Mouse (Mus musculus): Measurements from ENCODE around the gene Gm20737.
"Not testable (repeated sequence)": the region's sequence is repeated elsewhere in the genome, so short reads cannot be mapped to it uniquely, and the experiment has no call there.

The Gm20737 gene

GRCm38 (mm10) chrY:10535942-10536341 lies at the start of gene Gm20737:
Gm20737 (minus strand) TSS chrY:10536042.
- in situ Hi-C loops (cut with MboI, MseI), result not testable (repeated sequence)

GRCm38 (mm10) chrY:10553153-10553552 lies 17.3 kb upstream of the Gm20737 start, which contains the start of gene Gm21775:
Gm21775 (plus strand) TSS chrY:10553453.
- in situ Hi-C loops (cut with MboI, MseI), result not testable (repeated sequence)
